Mouse (Mus musculus) kidney, adult 2 months (tissue): ENCODE measurements around the gene Prrg2. TPM values are rescaled to one million over a fixed set of nuclear protein-coding genes. Genes with fewer than 3 reads are reported as not detected.

Experiments used
- DNase-seq: peaks from one replicate; pipeline ENCODE4 v3.0.0; 2021
- H3K27ac ChIP-seq: fragments of 200-500 bp; 2 replicates; pipeline ENCODE4 v1.5.1; 2012; ENCODE audit warnings: low read depth, low read length, control low read depth, inconsistent platforms; ENCODE audit not compliant: insufficient read depth
- H3K27me3 ChIP-seq: fragments of 200-500 bp; replicated peaks from 2 replicates; pipeline ENCODE4 v1.6.1; 2012; ENCODE audit warnings: mild to moderate bottlenecking, moderate library complexity, low read length, inconsistent platforms; ENCODE audit not compliant: control insufficient read depth, insufficient read depth
- H3K36me3 ChIP-seq: fragments of 200-500 bp; 2 replicates; pipeline ENCODE4 v1.6.1; 2012; ENCODE audit warnings: mild to moderate bottlenecking, moderate library complexity, low read length, inconsistent platforms; ENCODE audit not compliant: control insufficient read depth, insufficient read depth
- H3K4me1 ChIP-seq: fragments of 200-500 bp; 2 replicates; pipeline ENCODE4 v1.6.1; 2011; ENCODE audit warnings: low read length; ENCODE audit not compliant: control insufficient read depth, insufficient read depth
- H3K4me3 ChIP-seq: fragments of 200-500 bp; 2 replicates; pipeline ENCODE4 v1.5.1; 2011; ENCODE audit warnings: mild to moderate bottlenecking, low read depth, low read length, control low read depth; ENCODE audit not compliant: insufficient read depth
- CTCF ChIP-seq: fragments of 200-500 bp; conservative IDR thresholded peaks from 2 replicates; pipeline ENCODE4 v1.5.1; 2011; ENCODE audit warnings: low read depth, mild to moderate bottlenecking, control low read depth, low read length, moderate library complexity, mixed read lengths; ENCODE audit not compliant: insufficient read depth, insufficient read length
- POLR2A ChIP-seq: fragments of 200-500 bp; IDR thresholded peaks from one replicate; pipeline ENCODE4 v1.6.1; 2011; ENCODE audit warnings: low read depth, low read length, control low read depth
- WGBS: fragments of 180-500 bp; shearing (Covaris S2); methylation state at CpG from one replicate; pipeline ENCODE4 v1.1.7; 2018; 5-methylcytosine and 5-hydroxymethylcytosine counted together
- polyA plus RNA-seq: library from polyadenylated mRNA; depleted of rRNA; stranded (reverse); fragments of >200 nt; gene quantifications from 2 replicates; pipeline ENCODE4 v1.2.3, GENCODE M21; 2012

The Prrg2 gene
- polyA plus RNA-seq, 1 experiment: 80.9 TPM

GRCm38 (mm10) chr7:45037720-45038361, 24.6 kb downstream of the Prrg2 start:
- Histone ChIP-seq H3K27me3 (no peaks in the 10 kb centered on the region), H3K27ac (no peak overlapping the region), H3K4me3 (no peak overlapping the region), H3K36me3 (peaks cover 7% of the 10 kb centered on the region), H3K4me1 (no peaks in the 10 kb centered on the region)
- TF ChIP-seq POLR2A: no peak
- peak; percentile 84 for TF ChIP-seq CTCF
- WGBS: 56% methylated on average over 7 of the region's 7 CpGs
- DNase-seq: peak; percentile 63

GRCm38 (mm10) chr7:45036702-45037101, 25.8 kb downstream of the Prrg2 start:
- H3K4me3 ChIP-seq: no peak overlapping the region
- no peaks in the 10 kb centered on the region for H3K4me1 ChIP-seq
- TF ChIP-seq CTCF (no peak), POLR2A (no peak)
- peaks cover 6% of the 10 kb centered on the region for H3K36me3 ChIP-seq
- no peak overlapping the region for H3K27ac ChIP-seq
- H3K27me3 ChIP-seq: no peaks in the 10 kb centered on the region
- no peak for DNase-seq
- WGBS: 83% methylated on average over 11 of the region's 11 CpGs

- H3K36me3 ChIP-seq: peaks cover 6% of the 10 kb centered on the region
- no peak overlapping the region for H3K4me3 ChIP-seq
- H3K27me3 ChIP-seq: no peaks in the 10 kb centered on the region
- H3K4me1 ChIP-seq: no peaks in the 10 kb centered on the region
- no peak overlapping the region for H3K27ac ChIP-seq
- WGBS: 83% methylated on average over 3 of the region's 3 CpGs
- no peak for DNase-seq
- TF ChIP-seq POLR2A: no peak
Observed at GRCm38 (mm10) chr7:45035631-45036030, 26.8 kb downstream of the Prrg2 start.

- DNase-seq: no peak
- no peaks in the 10 kb centered on the region for H3K4me1 ChIP-seq
- no peak overlapping the region for H3K27ac ChIP-seq
- H3K36me3 ChIP-seq: peaks cover 7% of the 10 kb centered on the region
- no peaks in the 10 kb centered on the region for H3K27me3 ChIP-seq
- H3K4me3 ChIP-seq: no peak overlapping the region
- TF ChIP-seq POLR2A (no peak), CTCF (no peak)
- 91% methylated on average over 19 of the region's 19 CpGs for WGBS
Observed at GRCm38 (mm10) chr7:45033722-45034359, 28.6 kb downstream of the Prrg2 start.

- DNase-seq: no peak
- Histone ChIP-seq H3K4me1 (no peaks in the 10 kb centered on the region), H3K27me3 (no peaks in the 10 kb centered on the region), H3K36me3 (peaks cover 7% of the 10 kb centered on the region), H3K4me3 (no peak overlapping the region), H3K27ac (no peak overlapping the region)
- TF ChIP-seq CTCF (no peak), POLR2A (no peak)
- WGBS: 96% methylated on average over 8 of the region's 8 CpGs
Observed at GRCm38 (mm10) chr7:45030857-45031256, 31.6 kb downstream of the Prrg2 start.

- TF ChIP-seq POLR2A (no peak), CTCF (no peak)
- H3K27me3 ChIP-seq: no peaks in the 10 kb centered on the region
- no peak overlapping the region for H3K4me3 ChIP-seq
- DNase-seq: no peak
- no peaks in the 10 kb centered on the region for H3K4me1 ChIP-seq
- peaks cover 7% of the 10 kb centered on the region for H3K36me3 ChIP-seq
- H3K27ac ChIP-seq: no peak overlapping the region
- 88% methylated on average over 6 of the region's 6 CpGs for WGBS
Observed at GRCm38 (mm10) chr7:45029995-45030394, 32.5 kb downstream of the Prrg2 start.

GRCm38 (mm10) chr7:45028351-45028750, 34.1 kb downstream of the Prrg2 start:
- TF ChIP-seq CTCF: no peak
- TF ChIP-seq POLR2A: no peak
- 70% methylated on average over 11 of the region's 11 CpGs for WGBS
- peaks cover 1% of the 10 kb centered on the region for H3K36me3 ChIP-seq
- no peak overlapping the region for H3K27ac ChIP-seq
- DNase-seq: no peak
- H3K4me1 ChIP-seq: no peaks in the 10 kb centered on the region
- H3K27me3 ChIP-seq: no peaks in the 10 kb centered on the region
- no peak overlapping the region for H3K4me3 ChIP-seq
